Mouse (Mus musculus) frontal cortex, postnatal 36 days (tissue): Measurements from ENCODE around the gene Dydc1.

ENCODE experiments used
- DNase-seq, 2 experiments: peaks; one replicate each; pipeline ENCODE4 v3.0.0; 2022; ENCODE audit warnings: low spot score in 2 of 2

Gene Dydc1

DNA sequence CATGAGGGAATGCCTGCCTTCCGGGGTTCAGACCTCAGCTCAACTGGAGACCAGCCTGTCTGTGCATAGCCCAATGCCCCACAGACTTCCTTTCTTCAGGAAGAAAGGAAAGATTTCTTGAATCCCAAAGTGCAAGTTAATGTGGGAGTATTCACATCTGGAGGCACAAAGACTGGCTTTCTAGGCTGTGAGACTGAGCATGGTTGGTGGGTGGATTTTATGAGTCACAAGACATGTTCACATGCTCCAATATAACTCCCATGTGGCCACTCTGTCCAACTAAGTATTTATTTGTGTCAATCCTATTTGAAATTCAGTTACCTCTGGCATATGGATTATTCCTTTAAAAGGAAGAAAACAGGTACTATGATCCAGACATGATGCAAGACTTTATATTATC is 26.0 kb downstream of the Dydc1 start:
- DNase-seq = peak; percentile 11 to 54

DNA sequence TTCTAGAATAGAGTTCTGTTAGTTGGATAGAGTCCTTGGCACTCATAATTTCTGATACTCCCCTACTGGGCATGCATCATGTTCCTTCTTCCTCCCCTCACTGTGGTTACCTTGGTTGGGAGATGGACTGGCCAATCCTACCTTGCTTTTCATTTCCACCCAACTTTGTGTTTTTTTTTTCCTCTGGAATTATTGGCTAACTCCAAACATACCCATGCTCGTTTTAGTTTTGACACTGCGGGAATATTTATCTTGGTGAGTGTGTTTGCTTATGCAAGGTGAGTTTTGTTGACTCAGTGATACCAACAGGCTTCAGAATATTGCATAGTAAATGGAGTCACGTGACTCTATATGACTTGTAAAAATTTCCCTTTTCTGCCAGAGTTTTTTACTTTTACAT is 28.0 kb downstream of the Dydc1 start:
- DNase-seq = no peak

GRCm38 (mm10) chr14:41101242-41101641 is 28.5 kb downstream of the Dydc1 start:
- no peak for DNase-seq

- DNase-seq = no peak
Measured at GRCm38 (mm10) chr14:41102269-41102668, 29.6 kb downstream of the Dydc1 start.

GRCm38 (mm10) chr14:41104853-41105444 is 32.2 kb downstream of the Dydc1 start, which contains the start of gene Mat1a:
Gene Mat1a (plus strand): TSS chr14:41105035.
- DNase-seq = no peak

- DNase-seq = no peak
Measured at GRCm38 (mm10) chr14:41111031-41111668, 38.4 kb downstream of the Dydc1 start.

GRCm38 (mm10) chr14:41112944-41113343 is 40.2 kb downstream of the Dydc1 start:
- no peak for DNase-seq

DNA sequence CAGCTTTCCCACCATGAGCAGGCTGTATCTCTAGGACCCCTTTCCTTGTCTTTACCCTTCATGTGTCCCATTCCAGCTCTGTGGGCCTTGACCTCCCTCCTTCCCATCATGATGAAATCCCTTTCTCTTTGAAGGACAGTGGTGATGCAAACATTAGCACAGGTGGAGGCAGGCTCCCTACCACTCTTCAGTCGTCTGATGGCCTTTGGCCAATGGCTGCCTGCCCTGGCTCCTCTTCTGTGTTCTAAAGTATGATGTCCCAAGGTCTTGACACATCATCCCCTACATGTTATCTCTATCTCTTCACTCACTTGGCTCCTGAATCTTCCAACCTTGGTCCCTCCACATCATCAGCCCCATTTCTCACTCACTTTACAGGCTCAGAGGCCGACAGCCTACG is 43.6 kb downstream of the Dydc1 start:
- no peak for DNase-seq

DNA sequence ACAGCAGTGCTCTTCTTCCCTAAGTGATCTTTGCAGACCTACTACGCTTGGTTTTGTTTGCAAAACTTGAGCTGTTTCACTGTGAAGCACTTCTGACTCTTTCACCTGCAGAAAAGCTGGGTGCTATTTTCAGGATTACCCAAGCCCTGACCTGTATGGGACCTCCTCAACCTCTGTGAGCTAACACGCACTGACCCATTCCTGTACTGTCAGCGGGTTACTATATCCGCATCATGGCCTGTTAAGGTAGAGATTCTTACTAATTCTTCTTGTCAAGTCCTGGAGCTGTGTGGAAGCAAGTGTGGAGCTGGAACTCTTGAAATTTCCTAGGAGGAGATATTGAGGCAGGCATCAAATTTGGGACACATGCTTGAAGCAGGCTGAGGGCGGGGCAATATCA is 52.0 kb downstream of the Dydc1 start:
- no peak for DNase-seq

- peak in 1 of 2 experiments; percentile 42 for DNase-seq
Measured at GRCm38 (mm10) chr14:41127997-41128396, 55.3 kb downstream of the Dydc1 start.

DNA sequence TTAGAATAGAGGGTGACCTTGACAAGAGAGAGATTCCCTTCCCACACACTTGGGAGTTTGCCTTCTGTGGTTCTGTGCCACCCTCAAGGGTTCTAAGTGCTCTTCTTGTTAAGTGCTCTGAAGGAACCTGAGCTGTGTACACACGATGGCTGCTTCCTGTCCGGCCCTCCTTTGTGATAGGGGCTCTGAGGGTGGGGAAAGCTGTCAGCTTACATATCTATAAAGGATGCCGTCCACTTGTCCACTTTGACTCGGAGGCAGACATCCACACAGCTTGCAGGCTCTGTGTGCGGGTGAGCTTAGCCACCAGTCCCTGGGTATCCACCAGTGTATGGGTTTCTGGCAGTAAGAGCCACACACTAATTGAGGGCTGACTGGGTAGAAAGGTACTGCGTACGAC is 58.8 kb downstream of the Dydc1 start, which contains the start of gene Sftpa1:
Gene Sftpa1, plus strand, starts transcription at position 243 of the 400 bp plus-strand sequence.
- no peak for DNase-seq

DNA sequence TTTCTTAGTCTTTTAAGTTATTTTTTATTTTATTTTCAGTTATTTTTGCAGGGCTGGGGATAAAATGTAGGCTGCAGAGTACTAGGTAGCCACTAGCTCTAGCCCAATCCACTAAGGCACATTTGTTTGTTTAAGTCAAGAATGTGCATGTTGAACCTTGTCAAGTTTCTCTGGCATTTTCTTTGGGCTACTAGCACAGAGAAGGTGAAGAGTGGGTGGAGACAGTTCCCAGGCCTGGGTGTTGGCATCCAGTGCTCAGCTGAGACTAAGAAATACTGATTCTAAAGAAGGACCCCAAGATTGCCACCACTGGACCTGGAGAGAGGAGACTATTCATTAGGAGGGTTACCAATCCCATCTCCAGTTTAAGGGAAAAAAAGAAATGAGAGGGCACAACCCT is 64.3 kb downstream of the Dydc1 start:
- no peak for DNase-seq

- no peak for DNase-seq
Measured at GRCm38 (mm10) chr14:41140686-41141085, 68.0 kb downstream of the Dydc1 start.
